Mouse (Mus musculus) liver, embryonic 13.5 days (tissue): ENCODE results near the gene Zfp583. TPM values are rescaled to one million over a fixed set of nuclear protein-coding genes. Genes with fewer than 3 reads are reported as not detected.

Source experiments
- ATAC-seq: fragments of 200-750 bp; cut with Nextera tagmentation; 2 replicates; pipeline ENCODE4 v1.8.0; 2017; ENCODE audit warnings: low read depth, mild to moderate bottlenecking, moderate number of reproducible peaks, moderate library complexity
- DNase-seq: peaks from one replicate; pipeline ENCODE4 v3.0.0; 2022
- H3K27ac ChIP-seq: fragments of 300-500 bp; sonication (generic); 2 replicates; pipeline ENCODE4 v1.5.1; 2015; ENCODE audit warnings: moderate library complexity, mild to moderate bottlenecking, inconsistent platforms
- H3K27me3 ChIP-seq: fragments of 300-500 bp; sonication (generic); 2 replicates; pipeline ENCODE4 v1.6.1; 2015; ENCODE audit warnings: mild to moderate bottlenecking, inconsistent platforms
- H3K36me3 ChIP-seq: fragments of 300-500 bp; sonication (generic); 2 replicates; pipeline ENCODE4 v1.6.1; 2015; ENCODE audit warnings: mild to moderate bottlenecking, inconsistent platforms
- H3K4me1 ChIP-seq: fragments of 300-500 bp; sonication (generic); replicated peaks from 2 replicates; pipeline ENCODE4 v1.6.1; 2015; ENCODE audit warnings: inconsistent platforms
- H3K4me2 ChIP-seq: fragments of 300-500 bp; sonication (generic); 2 replicates; pipeline ENCODE4 v1.6.1; 2015; ENCODE audit warnings: inconsistent platforms, mild to moderate bottlenecking, moderate library complexity
- H3K4me3 ChIP-seq: fragments of 300-500 bp; sonication (generic); replicated peaks from 2 replicates; pipeline ENCODE4 v1.5.1; 2015; ENCODE audit warnings: mild to moderate bottlenecking, inconsistent platforms
- H3K9ac ChIP-seq: fragments of 300-500 bp; sonication (generic); 2 replicates; pipeline ENCODE4 v1.6.1; 2015; ENCODE audit warnings: mild to moderate bottlenecking, inconsistent platforms
- H3K9me3 ChIP-seq: fragments of 300-500 bp; sonication (generic); replicated peaks from 2 replicates; pipeline ENCODE4 v1.6.1; 2016; ENCODE audit warnings: inconsistent platforms
- WGBS: fragments of 180-500 bp; shearing (Covaris S2); methylation state at CpG from one replicate; pipeline ENCODE4 v1.1.7; 2015; ENCODE audit not compliant: insufficient replicate concordance; 5-methylcytosine and 5-hydroxymethylcytosine counted together
- polyA plus RNA-seq: library from polyadenylated mRNA; unstranded; fragments of >200 nt; fragmentation: Nextera tagmentation; extraction: Ambion mirVana; gene quantifications from 2 replicates; pipeline ENCODE4 v1.2.1, GENCODE M21; 2015

Gene Zfp583
- polyA plus RNA-seq, 1 experiment from 2014 or later: 1.3 TPM

DNA sequence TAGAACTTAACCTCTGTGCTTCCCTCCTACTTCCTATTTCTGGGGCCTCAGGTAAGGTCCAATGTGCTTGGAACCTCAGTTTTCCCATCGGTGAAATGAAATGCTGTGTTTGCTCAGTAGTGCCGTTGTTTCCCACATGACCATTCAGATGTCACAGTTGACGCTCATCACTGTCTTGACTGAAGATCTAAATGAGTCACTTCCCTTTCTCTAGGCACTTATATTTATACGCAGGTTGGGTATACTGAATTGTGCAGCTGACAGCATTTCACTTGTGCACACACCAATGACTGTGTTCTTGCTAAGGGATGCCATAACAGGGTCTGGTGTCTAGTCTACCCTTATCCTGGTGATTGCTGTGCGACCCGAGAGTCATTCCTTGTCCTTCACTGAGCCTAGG, 45.7 kb downstream of the Zfp583 start:
- peaks cover 48% of the 10 kb centered on the region for H3K4me1 ChIP-seq
- peak overlapping the region; percentile 82 for H3K4me2 ChIP-seq
- 65% methylated on average over 6 of the region's 6 CpGs for WGBS
- H3K9me3 ChIP-seq: no peaks in the 10 kb centered on the region
- H3K36me3 ChIP-seq: peaks cover 3% of the 10 kb centered on the region; the same call in 1 of the 2 replicates
- H3K9ac ChIP-seq: peak overlapping the region; percentile 75
- H3K27me3 ChIP-seq: no peaks in the 10 kb centered on the region
- no peak for DNase-seq
- peak overlapping the region; percentile 70; the same call in 1 of the 2 replicates for H3K27ac ChIP-seq
- ATAC-seq: no peak
- H3K4me3 ChIP-seq: peak overlapping the region; percentile 71

DNA sequence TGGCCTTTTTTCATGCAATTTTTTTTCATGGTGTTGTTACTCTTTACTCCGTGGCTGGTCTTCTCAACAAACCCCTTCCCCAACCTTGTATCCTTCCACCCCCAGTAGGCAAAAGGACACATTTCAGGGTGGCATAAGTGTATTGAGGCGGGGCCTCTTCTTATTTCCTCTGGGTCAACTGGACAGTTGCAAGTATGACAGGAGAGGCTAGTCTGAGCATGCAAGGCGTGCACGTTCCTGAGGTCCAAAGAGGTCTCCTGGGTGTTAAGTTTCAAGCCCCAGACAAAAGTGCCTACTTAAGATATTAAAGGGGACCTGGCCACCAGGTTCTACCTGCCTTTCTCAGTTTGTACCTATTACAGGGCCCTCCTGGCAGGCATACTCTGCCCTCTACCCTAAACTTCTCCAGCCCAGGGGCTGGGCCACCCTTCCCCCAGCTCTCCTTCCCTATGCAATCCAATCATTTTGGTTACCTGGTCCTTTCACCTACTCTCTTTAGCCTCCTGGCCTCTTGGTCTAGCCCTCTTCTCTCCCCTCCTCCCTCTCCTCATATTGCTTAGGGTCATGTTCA, 46.6 kb downstream of the Zfp583 start:
- DNase-seq: no peak
- 84% methylated on average over 4 of the region's 4 CpGs for WGBS
- H3K4me2 ChIP-seq: 0 out of 2 replicates have a peak overlapping the region, but pooled peaks have one; percentile 64
- no peaks in the 10 kb centered on the region for H3K9me3 ChIP-seq
- no peak overlapping the region for H3K9ac ChIP-seq
- no peaks in the 10 kb centered on the region for H3K27me3 ChIP-seq
- peaks cover 48% of the 10 kb centered on the region for H3K4me1 ChIP-seq
- ATAC-seq: no peak
- H3K4me3 ChIP-seq: no peak overlapping the region
- no peaks in the 10 kb centered on the region; the same call in 1 of the 2 replicates for H3K36me3 ChIP-seq
- H3K27ac ChIP-seq: no peak overlapping the region

DNA sequence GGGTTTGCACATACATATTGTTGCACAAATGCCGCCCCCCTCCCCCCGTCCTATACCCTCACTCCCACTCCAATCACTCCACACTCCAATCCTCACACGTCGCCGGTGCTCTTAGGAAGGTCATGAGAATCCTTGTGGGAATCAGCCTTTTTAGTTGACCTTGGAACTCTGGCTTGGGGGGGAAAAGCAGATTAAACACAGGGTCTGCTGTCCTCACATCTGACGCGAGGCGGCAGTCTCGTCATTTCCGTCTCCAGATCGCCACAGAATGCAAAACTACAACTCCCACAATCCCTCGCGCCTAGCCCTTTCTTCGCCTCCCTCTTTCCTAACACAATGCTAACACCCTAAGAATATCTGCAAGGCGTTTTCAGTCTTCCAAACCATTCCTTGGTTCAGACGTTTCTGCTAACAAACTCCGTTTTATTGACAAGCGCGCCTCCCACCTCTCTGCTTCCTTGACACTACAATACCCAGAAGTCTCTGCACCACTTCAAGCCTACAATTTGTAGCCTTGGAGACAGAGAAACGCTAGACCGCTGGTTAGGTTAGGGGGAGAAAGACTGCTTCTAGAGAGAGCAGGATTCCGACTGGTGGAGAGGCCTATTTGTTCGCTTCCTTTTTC, 47.5 kb downstream of the Zfp583 start:
- peak overlapping the region; percentile 63 for H3K4me3 ChIP-seq
- H3K9ac ChIP-seq: peak overlapping the region; percentile 68
- H3K4me1 ChIP-seq: peaks cover 47% of the 10 kb centered on the region
- peak overlapping the region; percentile 64 for H3K4me2 ChIP-seq
- H3K27me3 ChIP-seq: no peaks in the 10 kb centered on the region
- H3K9me3 ChIP-seq: no peaks in the 10 kb centered on the region
- no peaks in the 10 kb centered on the region for H3K36me3 ChIP-seq
- peak overlapping the region; percentile 30 for H3K27ac ChIP-seq
- ATAC-seq (peak; percentile 43), DNase-seq (peak; percentile 74)
- WGBS: under 1% methylated on average over 23 of the region's 23 CpGs

DNA sequence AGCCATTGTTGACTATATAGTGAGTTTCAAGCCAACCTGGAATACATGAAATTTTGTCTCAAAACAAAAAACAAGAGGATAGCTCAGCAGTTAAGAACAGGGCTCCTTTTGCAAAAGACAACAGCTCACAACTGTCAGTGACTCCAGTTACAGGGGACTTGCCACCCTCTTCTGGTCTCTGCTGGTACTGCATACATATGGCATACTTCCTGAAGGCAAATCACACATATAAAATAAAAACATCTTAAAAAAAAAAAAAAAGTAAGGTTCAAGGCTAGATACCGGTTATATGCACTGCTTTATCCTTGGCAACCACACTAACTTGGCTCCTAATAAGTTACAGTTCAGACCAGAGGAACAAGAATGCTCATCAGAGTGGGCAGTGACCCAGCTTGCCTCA, 48.3 kb downstream of the Zfp583 start:
- Histone ChIP-seq H3K9me3 (no peaks in the 10 kb centered on the region), H3K36me3 (no peaks in the 10 kb centered on the region), H3K9ac (peak overlapping the region; percentile 68), H3K4me2 (peak overlapping the region; percentile 64), H3K27me3 (no peaks in the 10 kb centered on the region), H3K4me3 (peak overlapping the region; percentile 63), H3K27ac (peak overlapping the region; percentile 30; the same call in 1 of the 2 replicates), H3K4me1 (peaks cover 47% of the 10 kb centered on the region)
- WGBS: 0% methylated on average over 1 of the region's 1 CpGs
- DNase-seq (peak; percentile 68), ATAC-seq (no peak)

DNA sequence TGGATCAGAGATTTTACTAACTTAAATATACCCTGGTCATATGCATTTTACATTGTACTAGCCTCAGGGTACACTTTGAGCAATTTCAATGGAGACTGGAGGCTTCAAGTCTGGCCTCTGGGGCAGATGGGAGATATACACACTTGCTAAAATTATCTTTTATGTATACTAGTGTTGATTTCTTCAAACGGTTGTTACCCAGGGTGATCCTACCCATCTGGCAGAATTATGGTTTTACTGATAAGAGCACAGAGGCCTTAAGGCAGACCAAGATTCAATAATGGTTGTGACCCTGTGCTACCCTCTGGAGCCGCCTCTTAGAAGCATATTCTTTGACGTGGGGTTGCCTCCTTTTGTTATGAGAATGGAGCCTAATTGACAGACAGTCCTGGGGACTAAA, 53.2 kb downstream of the Zfp583 start:
- whole genome bisulfite sequencing: 9% methylated on average over 3 of the region's 3 CpGs
- peak; percentile 29 for DNase-seq
- Histone ChIP-seq H3K4me2 (no peak overlapping the region), H3K27ac (peak overlapping the region; percentile 41; the same call in 1 of the 2 replicates), H3K9me3 (no peaks in the 10 kb centered on the region), H3K36me3 (no peaks in the 10 kb centered on the region), H3K9ac (no peak overlapping the region), H3K4me3 (no peak overlapping the region), H3K27me3 (no peaks in the 10 kb centered on the region), H3K4me1 (peaks cover 24% of the 10 kb centered on the region)
- peak; percentile 86 for ATAC-seq

DNA sequence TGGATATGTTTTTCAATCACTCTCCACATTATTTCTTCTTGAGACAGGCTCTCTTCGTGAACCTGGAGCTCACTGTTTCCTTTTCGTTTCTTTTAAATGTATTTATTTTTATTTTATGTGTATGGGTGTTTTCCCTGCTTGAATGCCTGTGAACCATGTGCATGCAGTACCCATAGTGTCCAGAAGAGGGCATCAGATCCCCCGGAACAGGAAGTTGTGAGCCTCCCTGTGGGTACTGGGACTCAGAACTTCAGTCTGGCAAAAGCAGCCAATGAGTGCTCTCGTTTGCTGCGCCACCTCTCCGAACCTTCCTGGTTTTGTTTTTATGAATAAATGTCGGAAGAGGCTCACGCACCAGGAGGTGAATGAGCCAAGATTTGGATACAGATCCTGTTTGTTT, 65.4 kb downstream of the Zfp583 start:
- Histone ChIP-seq H3K36me3 (no peaks in the 10 kb centered on the region), H3K27me3 (no peaks in the 10 kb centered on the region), H3K4me2 (no peak overlapping the region), H3K9me3 (no peaks in the 10 kb centered on the region), H3K4me1 (no peaks in the 10 kb centered on the region), H3K9ac (no peak overlapping the region), H3K27ac (no peak overlapping the region), H3K4me3 (no peak overlapping the region)
- ATAC-seq (no peak; the same call in 1 of the 2 replicates), DNase-seq (peak; percentile 53)
- 40% methylated on average over 8 of the region's 8 CpGs for WGBS

Other genes with a start within 250 kb of the Zfp583 start
- gene Zfp787, start 175.3 kb downstream of the Zfp583 start, polyA plus RNA-seq: 9.9 and 12.0 TPM in 2 replicates
- gene Zfp444, start 159.1 kb downstream of the Zfp583 start, polyA plus RNA-seq: 19.6 and 21.0 TPM in 2 replicates
- not detected in 2 replicates for gene Galp, start 134.2 kb downstream of the Zfp583 start, polyA plus RNA-seq
- not detected in 2 replicates for gene Zscan5b, start 109.0 kb downstream of the Zfp583 start, polyA plus RNA-seq
- not detected in 2 replicates for gene Epp13, start 78.6 kb downstream of the Zfp583 start, polyA plus RNA-seq
- gene Zfp667, start 44.7 kb downstream of the Zfp583 start, polyA plus RNA-seq: 7.1 and 7.6 TPM in 2 replicates
- 0.32 and 0.39 TPM in 2 replicates for gene Gm3854, start 12.5 kb upstream of the Zfp583 start, polyA plus RNA-seq
- gene Zfp78, start 32.0 kb upstream of the Zfp583 start, polyA plus RNA-seq: 0.88 and 0.97 TPM in 2 replicates
- gene Zfp28, start 52.0 kb upstream of the Zfp583 start, polyA plus RNA-seq: 1.3 and 1.6 TPM in 2 replicates
- gene Smim17, start 67.4 kb upstream of the Zfp583 start, polyA plus RNA-seq: not detected in 2 replicates
- gene Gm20715, start 79.0 kb upstream of the Zfp583 start, polyA plus RNA-seq: not detected in 2 replicates
- not detected in 2 replicates for gene Olfr1344, start 107.4 kb upstream of the Zfp583 start, polyA plus RNA-seq
- gene Olfr1336, start 124.9 kb upstream of the Zfp583 start, polyA plus RNA-seq: not detected in 2 replicates
- gene Olfr1346, start 135.8 kb upstream of the Zfp583 start, polyA plus RNA-seq: not detected in 2 replicates
- gene Olfr5, start 155.7 kb upstream of the Zfp583 start, polyA plus RNA-seq: not detected in 2 replicates
- gene Olfr1347, start 168.5 kb upstream of the Zfp583 start, polyA plus RNA-seq: not detected in 2 replicates
- not detected in 2 replicates for gene Olfr1348, start 177.5 kb upstream of the Zfp583 start, polyA plus RNA-seq
- gene Olfr1349, start 191.7 kb upstream of the Zfp583 start, polyA plus RNA-seq: not detected in 2 replicates
- gene Olfr1350, start 233.6 kb upstream of the Zfp583 start, polyA plus RNA-seq: not detected in 2 replicates